28 mouse cellular contexts compared by ENCODE assay signal in the genomic region with DNA sequence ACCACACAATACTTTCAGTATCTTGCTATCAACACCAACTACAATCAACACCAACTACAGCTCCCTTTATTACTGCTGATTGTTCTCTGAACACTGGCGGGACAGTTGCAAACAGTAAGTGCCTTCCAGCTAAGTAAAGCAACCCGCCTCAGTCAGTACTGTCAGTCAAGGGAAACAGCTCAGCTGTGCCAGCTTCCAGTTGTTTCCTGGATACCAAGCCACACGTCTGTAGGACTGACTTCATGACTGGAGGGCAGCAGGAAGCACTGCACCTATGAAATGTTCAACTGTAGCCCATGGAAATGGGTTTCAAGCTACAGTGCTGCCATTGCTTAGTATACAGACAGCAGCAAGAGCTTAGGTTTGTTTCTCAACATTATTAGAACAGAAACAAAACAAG. TPM values are rescaled to one million over a fixed set of nuclear protein-coding genes. Genes with fewer than 3 reads are reported as not detected.
DNase-seq lines count a peak whose midpoint lies in the region; ATAC-seq and TF ChIP-seq lines count a peak whose summit lies in the region.
"Had no signal": no experiment of that assay in that cellular context is flagged by ENCODE, and none has a peak within 500 bp of the region (broad histone marks: within the 10 kb centered on the region; RNA-seq: fewer than 3 reads in every experiment).

No protein-coding gene starts in this region.

- intact Hi-C loops in left cerebral cortex, postnatal 14 days (cut with DNase I), result no loop called here

- peak; percentile 86 for ATAC-seq in common myeloid progenitor, adult 5-6 weeks (replicated peaks; ENCODE audit: low read depth, poor library complexity, severe bottlenecking)
- peak; percentile 60 for ATAC-seq in megakaryocyte progenitor cell, adult 5-6 weeks (replicated peaks; ENCODE audit: poor library complexity)
- ATAC-seq: forebrain, embryonic 13.5 days; forebrain, postnatal 0 days; hindbrain, embryonic 16.5 days; intestine, postnatal 0 days; Patski had no signal

- H3K27ac ChIP-seq in liver, adult 2 months (replicated peaks; ENCODE audit: insufficient read depth, low read depth, low read length), result 0 out of 2 replicates have a peak overlapping the region, but pooled peaks have one; percentile 3
- H3K27ac ChIP-seq: forebrain, embryonic 10.5 days; forebrain, embryonic 13.5 days; gastrocnemius, adult 2 months; heart, adult 2 months; heart, embryonic 10.5 days; hindbrain, embryonic 10.5 days; hindbrain, embryonic 13.5 days had no signal

- TF ChIP-seq CTCF in liver, adult 2 months (IDR thresholded peaks at IDR 0.05; ENCODE audit: low read depth, low read length), result no peak

- H3K27me3 ChIP-seq in liver, adult 2 months (ENCODE audit: control insufficient read depth, insufficient read depth, low read length), result no peaks in the 10 kb centered on the region
- H3K27me3 ChIP-seq: CH12.LX; forebrain, embryonic 13.5 days; hindbrain, embryonic 13.5 days; Patski had no signal

- TF ChIP-seq POLR2A in liver, adult 2 months (IDR thresholded peaks at IDR 0.05; ENCODE audit: extremely low read depth, insufficient read depth, low read length), result no peak

- H3K79me2 ChIP-seq in liver, adult 2 months (ENCODE audit: control insufficient read depth, insufficient read depth, low read length), result peaks cover 2% of the 10 kb centered on the region; the same call in 1 of the 2 replicates

- peaks cover 6% of the 10 kb centered on the region for H3K4me1 ChIP-seq in liver, adult 2 months (ENCODE audit: control insufficient read depth, insufficient read depth, low read length)
- H3K4me1 ChIP-seq: forebrain, embryonic 10.5 days; forebrain, embryonic 13.5 days; heart, embryonic 10.5 days; hindbrain, embryonic 10.5 days; hindbrain, embryonic 13.5 days had no signal

- peak; percentile 15 for DNase-seq in adrenal gland, adult 2 months
- no peak for DNase-seq in adrenal gland, postnatal 25 days
- DNase-seq in liver, adult 2 months (ENCODE audit: extremely low read depth, low read depth, low spot score), result peak; percentile 72
- DNase-seq in liver, result no peak
- no peak for DNase-seq in left cerebral cortex, postnatal 14 days (ENCODE audit: low spot score in 2 of 2)
- no peak for DNase-seq in cerebellum, adult 9-11 months
- DNase-seq: adrenal gland, adult 8-10 months; adrenal gland, postnatal 36 days; B cell, adult 2 months; cerebellum, adult 18-20 months; cerebellum, adult 9-10 months; cerebellum, postnatal 25 days; forebrain, postnatal 0 days; gastrocnemius, adult 2 months; gastrocnemius, postnatal 14 days; heart, adult 2 months had no signal

- peaks cover 25% of the 10 kb centered on the region for H3K36me3 ChIP-seq in liver, adult 2 months (ENCODE audit: control insufficient read depth, insufficient read depth, low read length)

- WGBS in liver, adult 2 months, result 8% methylated on average over 3 of the region's 3 CpGs

- no peak overlapping the region for H3K4me3 ChIP-seq in liver, adult 2 months (ENCODE audit: insufficient read depth, low read depth, low read length)
- H3K4me3 ChIP-seq: forebrain, embryonic 10.5 days; forebrain, embryonic 13.5 days; gastrocnemius, adult 2 months; heart, adult 2 months; heart, embryonic 10.5 days; hindbrain, embryonic 10.5 days; hindbrain, embryonic 13.5 days had no signal

- H3K9ac ChIP-seq in liver, adult 2 months (ENCODE audit: low read depth, low read length), result no peak overlapping the region
- H3K9ac ChIP-seq: forebrain, embryonic 13.5 days; forebrain, postnatal 0 days; hindbrain, embryonic 13.5 days had no signal

RNA-seq across cellular contexts. Expression of a gene that starts 9.7 kb away (rescaled TPM):
- 10 to 100 TPM; 56.0 to 56.3 TPM for total RNA-seq in adrenal gland, adult 2 months (2021)
- 9.9 and 10.8 TPM in 2 replicates for polyA plus RNA-seq in adrenal gland, adult 2 months (2012; rRNA removed)
- total RNA-seq in adrenal gland, postnatal 25 days (2021), result 52.9 and 74.3 TPM in 2 replicates
- 63.4 and 64.1 TPM in 2 replicates for total RNA-seq in liver, adult 2 months (2014; rRNA removed)
- 20.6 and 24.1 TPM in 2 replicates for polyA plus RNA-seq in liver, adult 2 months (2012; rRNA removed)
- 45.3 and 49.2 TPM in 2 replicates for total RNA-seq in common myeloid progenitor, adult 5-6 weeks (2017)
- total RNA-seq in megakaryocyte progenitor cell, adult 5-6 weeks (2015), result 20.1 and 34.9 TPM in 2 replicates
- total RNA-seq in megakaryocyte progenitor cell, adult 5-6 weeks (2017), result 26.2 and 35.4 TPM in 2 replicates
- 10 to 100 TPM; 73.5 to 77.7 TPM for total RNA-seq in left cerebral cortex, postnatal 14 days (2021)

RNA-seq across cellular contexts. Expression of a gene that starts 28.5 kb away (rescaled TPM):
- 10 to 100 TPM in 1 of 2 experiments, 1 to 10 TPM in 1; 9.7 to 12.5 TPM for total RNA-seq in adrenal gland, adult 2 months (2021)
- 4.0 and 4.9 TPM in 2 replicates for polyA plus RNA-seq in adrenal gland, adult 2 months (2012; rRNA removed)
- total RNA-seq in adrenal gland, postnatal 25 days (2021), result 3.8 and 5.9 TPM in 2 replicates
- total RNA-seq in liver, adult 2 months (2014; rRNA removed), result 6.4 and 16.8 TPM in 2 replicates
- 4.5 and 7.8 TPM in 2 replicates for polyA plus RNA-seq in liver, adult 2 months (2012; rRNA removed)
- not detected in 2 replicates for total RNA-seq in common myeloid progenitor, adult 5-6 weeks (2017)
- 0.10 TPM in 1 of 2 replicates, not detected in the other for total RNA-seq in megakaryocyte progenitor cell, adult 5-6 weeks (2015)
- not detected in 2 replicates for total RNA-seq in megakaryocyte progenitor cell, adult 5-6 weeks (2017)
- total RNA-seq in left cerebral cortex, postnatal 14 days (2021), result 1 to 10 TPM; 1.7 to 4.3 TPM
- total RNA-seq: CH12.LX had no signal
- polyA plus RNA-seq: G1E, Patski had no signal

Comparison
In these comparisons a context has a peak if more than half of its experiments do, and no peak if none do; other contexts are left out.
1. DNase-seq: peak in adrenal gland, adult 2 months (single experiment) and liver, adult 2 months (single experiment); none in adrenal gland, postnatal 25 days (single experiment), liver (single experiment), left cerebral cortex, postnatal 14 days (0 of 2) and cerebellum, adult 9-11 months (single experiment).